Mouse (Mus musculus) lung, embryonic 16.5 days (tissue): ENCODE measurements around the gene Rarg. TPM values are rescaled to one million over a fixed set of nuclear protein-coding genes. Genes with fewer than 3 reads are reported as not detected.

Experiments
- ATAC-seq: fragments of 200-750 bp; cut with Nextera tagmentation; 2 replicates; pipeline ENCODE4 v1.8.0; 2017; ENCODE audit warnings: low read depth, mild to moderate bottlenecking, moderate library complexity
- H3K27ac ChIP-seq: fragments of 300-500 bp; sonication (generic); 2 replicates; pipeline ENCODE4 v1.5.1; 2014; ENCODE audit warnings: mild to moderate bottlenecking, control low read depth, low read length
- H3K27me3 ChIP-seq: fragments of 300-500 bp; sonication (generic); 2 replicates; pipeline ENCODE4 v1.6.1; 2014; ENCODE audit warnings: low read depth, low read length, mixed read lengths; ENCODE audit not compliant: control insufficient read depth, insufficient read depth
- H3K36me3 ChIP-seq: fragments of 300-500 bp; sonication (generic); 2 replicates; pipeline ENCODE4 v1.6.1; 2014; ENCODE audit warnings: low read length; ENCODE audit not compliant: control insufficient read depth, insufficient read depth
- H3K4me1 ChIP-seq: fragments of 300-500 bp; sonication (generic); replicated peaks from 2 replicates; pipeline ENCODE4 v1.6.1; 2014; ENCODE audit warnings: low read length, mixed read lengths; ENCODE audit not compliant: control insufficient read depth, insufficient read depth
- H3K4me2 ChIP-seq: fragments of 300-500 bp; sonication (generic); 2 replicates; pipeline ENCODE4 v1.6.1; 2014; ENCODE audit warnings: low read depth, low read length, control low read depth
- H3K4me3 ChIP-seq: fragments of 300-500 bp; sonication (generic); 2 replicates; pipeline ENCODE4 v1.5.1; 2014; ENCODE audit warnings: mild to moderate bottlenecking, low read length, control low read depth
- H3K9ac ChIP-seq: fragments of 300-500 bp; sonication (generic); 2 replicates; pipeline ENCODE4 v1.6.1; 2014; ENCODE audit warnings: low read length, control low read depth
- H3K9me3 ChIP-seq: fragments of 300-500 bp; sonication (generic); 2 replicates; pipeline ENCODE4 v1.6.1; 2016; ENCODE audit warnings: low read length; ENCODE audit not compliant: control insufficient read depth
- WGBS: fragments of 180-500 bp; shearing (Covaris S2); extraction: QIAGEN DNeasy Blood & Tissue Kit; methylation state at CpG from one replicate; pipeline ENCODE4 v1.1.7; 2014; 5-methylcytosine and 5-hydroxymethylcytosine counted together
- polyA plus RNA-seq: library from polyadenylated mRNA; unstranded; fragments of >200 nt; fragmentation: Nextera tagmentation; extraction: Ambion mirVana; gene quantifications from 2 replicates; pipeline ENCODE4 v1.2.1, GENCODE M21; 2015

Gene Rarg
- polyA plus RNA-seq, 1 experiment from 2014 or later: 46.9 TPM

DNA sequence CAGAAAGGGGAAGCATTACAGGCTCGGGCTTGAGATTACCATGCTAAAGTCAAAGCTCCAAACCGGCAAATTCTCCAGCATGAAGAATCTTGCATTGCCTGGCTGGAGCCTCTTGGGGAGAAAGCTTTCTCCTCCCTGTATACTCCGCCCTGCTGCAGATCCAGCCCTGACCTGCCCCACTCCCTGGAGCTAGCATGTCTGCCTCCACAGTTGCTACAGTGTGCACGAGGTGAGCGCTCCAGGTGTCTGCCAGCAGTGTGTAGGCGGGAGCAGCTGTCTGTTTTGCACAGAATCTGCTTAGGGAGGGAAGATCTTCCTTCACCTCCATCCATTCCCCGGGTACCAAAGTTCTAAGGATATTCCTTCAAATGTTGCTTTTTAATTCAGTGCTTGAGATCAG is 5.3 kb upstream of the Rarg start:
- no peak overlapping the region for H3K27ac ChIP-seq

GRCm38 (mm10) chr15:102258581-102259253 is 1.4 kb upstream of the Rarg start:
- H3K27ac ChIP-seq: peak overlapping the region; percentile 91
- peak overlapping the region; percentile 47; the same call in 1 of the 2 replicates for H3K9ac ChIP-seq

More for the DNA sequence above, 5.3 kb upstream of the Rarg start:
- 46% methylated on average over 7 of the region's 7 CpGs for WGBS
- Histone ChIP-seq H3K9ac (no peak overlapping the region), H3K4me3 (no peak overlapping the region), H3K9me3 (no peaks in the 10 kb centered on the region), H3K27me3 (no peaks in the 10 kb centered on the region), H3K4me2 (no peak overlapping the region), H3K4me1 (peaks cover 21% of the 10 kb centered on the region), H3K36me3 (no peaks in the 10 kb centered on the region)
- ATAC-seq: no peak

GRCm38 (mm10) chr15:102258076-102258470 is 756 bp upstream of the Rarg start:
- Histone ChIP-seq H3K9ac (peak overlapping the region; percentile 81), H3K4me3 (peak overlapping the region; percentile 74), H3K4me2 (peak overlapping the region; percentile 74), H3K27me3 (no peaks in the 10 kb centered on the region), H3K36me3 (no peaks in the 10 kb centered on the region; the same call in 1 of the 2 replicates), H3K27ac (peak overlapping the region; percentile 91), H3K9me3 (no peaks in the 10 kb centered on the region), H3K4me1 (peaks cover 38% of the 10 kb centered on the region)
- peak; percentile 66 for ATAC-seq
- 12% methylated on average over 12 of the region's 12 CpGs for WGBS

More at GRCm38 (mm10) chr15:102258581-102259253, 1.4 kb upstream of the Rarg start:
- WGBS: 25% methylated on average over 11 of the region's 11 CpGs
- H3K27me3 ChIP-seq: no peaks in the 10 kb centered on the region
- peak; percentile 26 for ATAC-seq
- peaks cover 38% of the 10 kb centered on the region for H3K4me1 ChIP-seq
- H3K4me3 ChIP-seq: 0 out of 2 replicates have a peak overlapping the region, but pooled peaks have one; percentile 1
- H3K36me3 ChIP-seq: no peaks in the 10 kb centered on the region
- no peaks in the 10 kb centered on the region for H3K9me3 ChIP-seq
- peak overlapping the region; percentile 74; the same call in 1 of the 2 replicates for H3K4me2 ChIP-seq

- peaks cover 38% of the 10 kb centered on the region for H3K4me1 ChIP-seq
- 8% methylated on average over 22 of the region's 22 CpGs for WGBS
These were observed 701 bp downstream of the Rarg start for GRCm38 (mm10) chr15:102256431-102257201.

GRCm38 (mm10) chr15:102255547-102256255 is 1.6 kb downstream of the Rarg start:
- 48% methylated on average over 12 of the region's 14 CpGs for WGBS
- H3K4me3 ChIP-seq: peak overlapping the region; percentile 74
- peak overlapping the region; percentile 81 for H3K9ac ChIP-seq
- no peaks in the 10 kb centered on the region for H3K9me3 ChIP-seq
- peaks cover 38% of the 10 kb centered on the region for H3K4me1 ChIP-seq
- ATAC-seq: peak; percentile 48
- no peaks in the 10 kb centered on the region for H3K27me3 ChIP-seq
- peak overlapping the region; percentile 74 for H3K4me2 ChIP-seq
- peaks cover 2% of the 10 kb centered on the region; the same call in 1 of the 2 replicates for H3K36me3 ChIP-seq
- H3K27ac ChIP-seq: peak overlapping the region; percentile 91

More at GRCm38 (mm10) chr15:102256431-102257201, 701 bp downstream of the Rarg start:
- Histone ChIP-seq H3K9ac (peak overlapping the region; percentile 81), H3K4me3 (peak overlapping the region; percentile 74), H3K9me3 (no peaks in the 10 kb centered on the region), H3K27me3 (no peaks in the 10 kb centered on the region), H3K27ac (peak overlapping the region; percentile 91), H3K4me2 (peak overlapping the region; percentile 74), H3K36me3 (peaks cover 2% of the 10 kb centered on the region; the same call in 1 of the 2 replicates)
- ATAC-seq: no peak

- 62% methylated on average over 5 of the region's 5 CpGs for WGBS
- H3K36me3 ChIP-seq: peaks cover 2% of the 10 kb centered on the region; the same call in 1 of the 2 replicates
- peak overlapping the region; percentile 100 for H3K27ac ChIP-seq
- peak overlapping the region; percentile 66; the same call in 1 of the 2 replicates for H3K9ac ChIP-seq
- H3K4me3 ChIP-seq: no peak overlapping the region
- H3K9me3 ChIP-seq: no peaks in the 10 kb centered on the region
- H3K4me1 ChIP-seq: peaks cover 34% of the 10 kb centered on the region
- no peak overlapping the region for H3K4me2 ChIP-seq
- no peak for ATAC-seq
- no peaks in the 10 kb centered on the region for H3K27me3 ChIP-seq
These were observed 6.8 kb downstream of the Rarg start for GRCm38 (mm10) chr15:102250521-102250920.

- WGBS: 37% methylated on average over 9 of the region's 9 CpGs
- Histone ChIP-seq H3K4me3 (no peak overlapping the region), H3K27ac (peak overlapping the region; percentile 100), H3K9me3 (no peaks in the 10 kb centered on the region), H3K4me1 (peaks cover 33% of the 10 kb centered on the region), H3K36me3 (peaks cover 2% of the 10 kb centered on the region; the same call in 1 of the 2 replicates), H3K9ac (peak overlapping the region; percentile 66), H3K27me3 (no peaks in the 10 kb centered on the region), H3K4me2 (peak overlapping the region; percentile 94)
- no peak for ATAC-seq
These were observed 7.3 kb downstream of the Rarg start for GRCm38 (mm10) chr15:102249967-102250366.

DNA sequence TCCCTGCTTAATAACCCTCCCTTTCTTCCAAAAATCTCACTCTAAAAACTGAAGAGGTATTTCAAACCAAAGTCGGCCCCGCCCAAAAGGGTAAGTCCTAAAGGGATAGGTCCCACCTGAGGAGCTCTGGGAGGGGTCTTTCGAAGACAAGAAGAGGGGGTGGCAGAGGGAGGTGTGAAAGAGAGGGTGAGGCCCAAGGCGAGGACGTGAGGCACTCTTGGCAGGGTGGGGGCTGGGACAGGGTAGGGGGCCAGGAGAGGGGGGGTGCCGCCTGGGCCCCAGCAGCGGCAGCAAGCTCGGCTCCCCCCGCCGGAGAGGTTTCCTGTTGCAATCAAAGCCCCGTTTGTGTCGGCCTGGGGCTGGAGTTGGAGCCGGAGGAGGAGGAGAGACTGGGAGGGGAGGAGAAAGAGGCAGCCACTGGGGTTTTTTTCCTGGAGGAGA is 8.0 kb downstream of the Rarg start:
- Histone ChIP-seq H3K36me3 (peaks cover 2% of the 10 kb centered on the region; the same call in 1 of the 2 replicates), H3K9me3 (no peaks in the 10 kb centered on the region), H3K4me3 (peak overlapping the region; percentile 29), H3K9ac (peak overlapping the region; percentile 66), H3K27me3 (no peaks in the 10 kb centered on the region), H3K4me1 (peaks cover 37% of the 10 kb centered on the region), H3K27ac (peak overlapping the region; percentile 100), H3K4me2 (peak overlapping the region; percentile 94)
- 3% methylated on average over 13 of the region's 13 CpGs for WGBS
- ATAC-seq: peak; percentile 7; the same call in 1 of the 2 replicates
